Mouse (Mus musculus) adrenal gland, adult 2 months (tissue): ENCODE data around the gene Fabp2. TPM values are rescaled to one million over a fixed set of nuclear protein-coding genes. Genes with fewer than 3 reads are reported as not detected.

ENCODE experiments used
- DNase-seq: peaks from one replicate; pipeline ENCODE4 v3.0.0; 2021
- long read RNA-seq: library from polyadenylated mRNA; stranded (forward); transcript quantifications from one replicate; pipeline ENCODE4 v2.0.0, GENCODE M21; 2021
- polyA plus RNA-seq: library from polyadenylated mRNA; depleted of rRNA; stranded (reverse); fragments of >200 nt; gene quantifications from 2 replicates; pipeline ENCODE4 v1.2.3, GENCODE M21; 2012; rRNA removed
- total RNA-seq, 2 experiments: library from RNA; stranded (reverse); gene quantifications; 2 replicates each; pipeline ENCODE4 v1.2.3; 2021

Gene Fabp2
- total RNA-seq (not detected), polyA plus RNA-seq (not detected in 2 replicates)
- long read RNA-seq, result 0 reads

GRCm38 (mm10) chr3:122894772-122895171, at the start of gene Fabp2:
Gene Fabp2 (plus strand): TSS chr3:122895072.
- no peak for DNase-seq

DNA sequence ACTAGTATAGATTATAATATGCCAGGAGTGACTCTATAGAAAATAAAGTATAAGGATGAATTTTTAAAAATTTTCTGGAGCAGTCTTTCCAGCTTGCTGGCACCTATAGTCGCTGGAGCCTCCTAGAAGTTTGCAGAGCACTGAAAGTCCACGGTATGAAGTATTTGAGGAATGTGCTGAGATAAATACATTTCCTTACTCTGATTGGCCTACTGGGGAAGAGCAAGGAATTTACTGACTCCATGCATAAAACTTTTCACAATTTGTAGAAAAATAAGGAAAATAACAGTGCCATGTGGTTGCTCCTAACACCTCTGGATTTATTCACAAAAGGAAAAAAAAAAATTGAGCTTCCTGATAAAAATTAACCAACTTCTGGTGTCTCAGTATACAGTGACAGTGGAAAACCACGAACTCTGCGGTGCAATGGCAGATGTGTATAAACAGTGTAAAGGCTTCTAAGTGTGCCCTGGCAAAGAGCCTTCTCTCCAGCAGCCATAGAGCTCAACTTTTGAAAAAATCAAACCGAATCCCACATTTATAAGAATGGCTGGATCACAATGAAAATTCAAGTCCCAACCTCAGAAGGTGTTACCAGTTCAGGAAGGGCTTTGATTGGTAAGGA, 46.4 kb upstream of the Fabp2 start:
- no peak for DNase-seq

DNA sequence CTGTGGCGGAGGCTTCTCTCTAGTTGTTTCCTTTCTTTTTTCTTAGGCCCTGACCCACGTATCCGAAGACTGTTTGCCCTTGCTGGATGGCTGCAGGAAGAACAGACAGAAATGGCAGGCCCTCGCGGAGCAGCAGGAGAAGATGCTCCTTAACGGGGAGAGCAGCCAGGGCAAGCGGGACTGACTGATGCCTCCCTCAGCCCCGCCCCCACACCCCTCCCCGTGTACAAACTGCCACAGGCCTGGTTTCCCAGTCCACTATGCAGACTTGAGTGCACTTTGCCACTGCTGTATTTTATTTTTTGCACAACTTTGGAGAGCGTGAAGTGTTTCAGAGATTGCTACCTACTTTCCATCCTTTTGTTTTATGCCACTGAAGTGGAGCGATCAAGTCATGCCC, 39.7 kb upstream of the Fabp2 start:
- no peak for DNase-seq

DNA sequence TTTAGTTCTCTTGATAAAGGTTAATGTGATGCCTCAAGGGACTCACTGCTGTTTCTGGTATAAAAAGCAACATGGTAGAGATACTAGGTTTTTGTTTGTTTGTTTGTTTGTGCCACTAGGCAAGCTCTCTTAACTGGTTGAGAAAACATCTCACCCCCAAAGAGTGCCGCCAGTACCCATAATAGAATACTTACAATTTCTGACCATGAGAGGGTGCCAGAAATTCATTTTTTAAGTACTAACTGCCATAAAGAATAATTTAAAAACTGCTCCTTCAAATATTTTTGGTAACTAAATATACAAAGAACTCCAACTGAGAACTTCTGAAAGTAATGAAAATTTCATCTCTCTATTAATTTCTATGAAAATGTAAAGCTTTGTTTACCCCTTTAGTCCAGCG, 35.0 kb upstream of the Fabp2 start:
- no peak for DNase-seq

DNA sequence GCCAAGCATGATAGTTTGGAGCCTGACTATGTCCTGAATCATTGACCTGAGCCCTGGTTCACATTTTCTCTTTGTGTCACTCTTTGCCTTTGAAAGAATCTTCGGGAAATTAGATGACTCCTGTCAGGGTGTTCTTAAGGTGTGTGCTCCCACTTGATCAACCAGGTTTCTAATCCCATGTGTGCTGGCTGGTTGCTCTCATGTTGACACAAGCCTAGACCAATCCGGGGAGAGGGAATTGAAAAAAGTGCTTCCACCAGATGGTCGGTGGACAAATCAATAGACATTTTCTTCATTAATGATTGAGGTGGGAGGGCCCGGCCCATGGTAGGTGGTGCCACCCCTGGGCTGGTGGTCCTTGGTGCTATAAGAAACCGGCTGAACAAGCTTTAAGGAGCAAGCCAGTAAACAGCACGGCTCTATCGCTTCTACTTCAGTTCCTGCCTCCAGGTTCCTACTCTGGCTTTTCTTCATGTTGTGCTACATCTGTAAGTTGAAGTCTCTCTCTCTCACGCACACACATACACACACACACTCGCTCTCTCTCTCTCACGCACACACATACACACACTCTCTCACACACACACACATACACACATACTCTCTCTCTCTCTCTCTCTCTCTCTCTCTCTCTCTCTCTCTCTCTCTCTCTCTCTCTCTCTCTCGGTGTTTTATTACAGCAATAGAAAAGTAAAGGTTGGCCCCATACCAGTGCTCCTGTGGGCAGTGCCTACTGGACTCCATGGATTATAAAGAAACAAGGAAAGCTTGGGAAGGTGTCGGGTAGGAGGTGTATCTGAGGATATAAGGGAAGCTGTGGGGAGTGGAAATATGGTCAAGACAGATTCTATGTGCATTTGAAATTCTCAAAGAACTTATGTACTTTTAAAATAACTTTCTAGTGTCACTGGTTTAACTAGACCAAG, 34.0 kb upstream of the Fabp2 start:
- DNase-seq, result peak; percentile 3

DNA sequence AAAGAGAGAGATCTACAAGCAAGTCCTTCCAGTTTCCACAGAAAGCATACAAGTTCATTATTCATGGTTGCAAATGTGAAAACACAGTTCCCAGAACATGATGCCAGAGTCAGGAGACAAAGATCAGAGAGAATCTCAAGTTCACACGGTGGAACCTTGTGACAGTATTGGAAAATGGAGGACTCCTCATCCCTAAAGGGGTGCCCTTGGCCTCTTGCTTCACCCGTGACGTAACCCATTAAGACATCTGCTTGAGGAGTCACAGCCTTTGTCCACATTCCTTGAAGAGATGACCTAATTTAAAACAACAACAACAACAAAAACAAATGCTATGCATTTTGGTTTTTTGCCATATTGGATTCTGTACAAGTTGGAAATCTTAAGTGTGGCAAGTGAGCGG, 29.8 kb upstream of the Fabp2 start:
- DNase-seq, result peak; percentile 10

GRCm38 (mm10) chr3:122868270-122868669, 26.6 kb upstream of the Fabp2 start:
- no peak for DNase-seq

- no peak for DNase-seq
Observed at GRCm38 (mm10) chr3:122871596-122871995, 23.3 kb upstream of the Fabp2 start.

- DNase-seq, result no peak
Observed at GRCm38 (mm10) chr3:122876870-122877269, 18.0 kb upstream of the Fabp2 start.

- DNase-seq, result no peak
Observed at GRCm38 (mm10) chr3:122877543-122877942, 17.3 kb upstream of the Fabp2 start.

- no peak for DNase-seq
Observed at GRCm38 (mm10) chr3:122878705-122879315, 16.1 kb upstream of the Fabp2 start.

- no peak for DNase-seq
Observed at GRCm38 (mm10) chr3:122887505-122888301, 7.2 kb upstream of the Fabp2 start.

DNA sequence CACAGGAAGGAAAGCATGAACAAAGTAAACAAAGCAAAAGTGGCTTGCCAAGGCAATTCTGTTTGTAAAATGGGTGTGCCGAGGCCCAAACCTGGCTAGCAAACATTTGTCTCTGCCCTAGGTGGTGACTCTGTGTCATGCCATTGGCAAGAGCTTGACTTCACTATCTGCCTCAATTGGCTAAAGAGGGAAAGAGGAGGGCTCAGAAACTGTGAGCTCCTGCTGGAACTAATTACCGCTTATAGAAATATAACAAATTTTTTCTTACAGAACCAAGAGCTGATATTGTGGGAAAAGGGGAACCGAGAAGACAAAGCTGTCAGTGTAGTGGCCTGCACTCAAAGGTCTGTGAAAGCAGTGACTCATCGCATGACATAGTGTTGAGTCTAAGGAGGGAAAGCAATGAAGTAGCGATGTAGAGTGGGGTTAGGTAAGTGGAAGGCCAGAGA, 6.5 kb upstream of the Fabp2 start:
- peak; percentile 47 for DNase-seq

GRCm38 (mm10) chr3:122895189-122895731, 388 bp downstream of the Fabp2 start:
- DNase-seq, result no peak

DNA sequence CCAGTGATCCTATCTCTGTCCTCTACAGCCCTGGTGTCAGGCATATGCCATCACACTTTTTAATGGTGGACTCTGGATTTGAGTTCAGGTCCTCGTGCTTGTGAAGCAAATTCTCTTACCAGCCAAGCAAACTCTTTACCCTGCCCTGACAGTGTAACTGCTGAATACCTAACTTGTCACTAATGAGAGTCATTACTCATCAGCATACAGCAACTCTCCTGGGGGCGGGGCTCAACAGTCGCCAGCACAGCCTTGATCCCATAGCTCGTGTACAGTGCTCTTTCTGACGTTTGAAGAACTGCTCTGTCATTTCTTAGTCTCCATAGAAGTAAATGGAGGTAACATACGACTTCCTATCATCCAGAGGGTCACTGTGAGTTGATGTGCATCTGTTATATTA, 3.4 kb downstream of the Fabp2 start:
- peak; percentile 22 for DNase-seq

DNA sequence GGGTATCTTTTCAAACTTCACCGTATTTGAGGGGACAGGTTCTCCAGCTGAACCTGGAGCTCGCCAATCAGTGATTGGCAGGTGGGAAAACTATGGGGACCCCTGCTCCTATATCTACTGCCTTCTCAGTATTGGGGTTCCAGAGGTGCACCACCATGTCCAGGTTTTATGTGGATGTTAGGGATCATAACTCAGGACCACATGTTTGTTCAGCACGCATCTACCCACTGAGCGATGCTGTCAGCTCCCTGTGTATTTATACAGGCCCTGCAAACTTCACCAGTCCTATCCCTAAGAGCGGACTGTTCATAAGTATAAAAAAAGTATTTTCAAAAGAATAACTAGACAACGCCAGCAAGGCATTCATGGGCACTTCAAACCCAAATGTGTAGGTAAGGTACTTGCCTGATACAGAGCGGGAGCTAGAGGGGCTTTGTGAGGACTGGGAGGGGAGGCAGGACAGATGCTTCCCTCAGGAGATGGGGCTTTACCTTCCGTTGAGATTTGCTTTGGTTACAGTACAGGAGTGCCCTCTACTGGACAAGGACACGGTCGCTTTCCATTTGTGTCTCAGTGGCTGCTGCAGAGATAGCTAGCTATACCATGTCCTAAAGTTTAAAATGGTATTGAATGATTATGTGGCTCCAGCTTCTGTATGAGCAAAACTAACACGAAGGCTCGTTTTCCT, 9.0 kb downstream of the Fabp2 start:
- peak; percentile 47 for DNase-seq

DNA sequence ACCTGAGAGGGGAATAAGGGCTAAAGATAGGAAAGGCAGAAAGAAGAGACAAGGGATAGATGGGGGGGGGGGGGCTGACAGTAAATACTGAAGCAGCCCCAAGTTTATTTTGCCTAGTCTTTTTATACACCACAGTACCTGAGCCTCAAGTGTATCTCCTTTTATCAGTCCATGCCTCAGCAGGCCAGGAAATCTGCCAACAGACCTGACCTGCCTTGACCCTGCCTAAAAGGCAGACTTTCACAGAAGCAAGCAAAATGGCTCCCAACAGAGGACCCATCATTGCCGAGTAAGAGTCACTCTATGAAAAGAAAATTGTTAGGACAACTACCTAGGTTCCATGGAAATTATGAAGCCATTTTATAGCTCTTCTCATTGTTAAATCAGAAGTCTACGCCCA, 13.0 kb downstream of the Fabp2 start:
- peak; percentile 49 for DNase-seq

GRCm38 (mm10) chr3:122915493-122915892, 20.6 kb downstream of the Fabp2 start:
- no peak for DNase-seq

DNA sequence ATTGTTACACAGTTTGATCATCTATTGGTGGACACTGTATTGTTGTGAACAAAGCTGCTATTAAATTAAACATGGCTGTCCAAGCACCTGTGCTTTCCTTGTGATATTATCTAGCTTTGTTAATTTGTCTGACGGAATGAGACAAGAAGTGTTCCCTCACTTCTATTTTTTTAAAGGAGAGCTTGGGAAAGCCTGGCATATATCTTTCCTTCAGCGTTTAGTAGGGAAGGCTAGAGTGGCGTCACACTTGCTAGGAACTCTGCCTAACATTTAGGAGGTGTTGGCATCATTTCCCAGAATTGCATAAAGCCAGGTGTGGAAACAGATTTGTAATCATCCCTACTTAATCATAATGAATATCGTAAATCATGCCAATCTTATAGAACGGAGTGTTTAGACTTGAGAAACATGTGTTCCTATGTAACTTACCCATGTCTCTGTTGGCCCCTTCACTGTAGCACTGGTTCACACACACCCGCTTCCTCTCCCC, 21.4 kb downstream of the Fabp2 start:
- DNase-seq, result no peak

DNA sequence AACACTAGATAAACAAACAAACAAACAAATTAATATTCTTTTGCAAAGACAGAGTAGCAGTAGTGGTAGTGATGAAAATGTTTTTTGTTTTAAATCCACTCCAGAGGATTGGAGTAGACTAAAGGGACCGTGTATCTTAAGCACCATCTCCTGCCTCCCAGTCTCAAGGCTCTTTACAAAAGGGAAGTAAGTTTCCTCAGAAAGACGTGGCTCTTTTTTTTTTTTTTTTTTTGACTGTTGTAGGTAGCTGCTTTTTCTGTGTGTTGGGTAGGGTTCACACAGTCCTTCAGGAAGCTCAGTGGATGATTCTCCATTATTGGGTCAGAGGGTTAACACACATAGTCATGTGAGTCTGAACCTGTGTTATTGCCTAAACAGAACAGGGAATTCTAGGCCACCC, 23.8 kb downstream of the Fabp2 start:
- no peak for DNase-seq

- no peak for DNase-seq
Observed at GRCm38 (mm10) chr3:122919260-122919659, 24.4 kb downstream of the Fabp2 start, which contains the start of gene Gm10959. Gene Gm10959 (minus strand): TSS chr3:122919360.
